Mouse (Mus musculus): ENCODE results near the gene Krt75. TPM values are rescaled to one million over a fixed set of nuclear protein-coding genes. Genes with fewer than 3 reads are reported as not detected.

Krt75 gene
- 0.07 and 0.08 TPM in 2 replicates for polyA plus RNA-seq (2015; fragmentation: Nextera tagmentation; extraction: Ambion mirVana)

- WGBS, result 77% methylated on average over 15 of the region's 15 CpGs
- H3K36me3 ChIP-seq (ENCODE audit: control insufficient read depth, insufficient read depth, low read length), result no peaks in the 10 kb centered on the region
- H3K4me1 ChIP-seq (ENCODE audit: control insufficient read depth, insufficient read depth, low read length), result no peaks in the 10 kb centered on the region
- no peak for ATAC-seq
- H3K4me2 ChIP-seq (ENCODE audit: low read length), result no peak within 1 kb of the TSS
- H3K9me3 ChIP-seq (replicated peaks; ENCODE audit: control insufficient read depth, low read length, poor library complexity, severe bottlenecking), result no peaks in the 10 kb centered on the region
- H3K9ac ChIP-seq (ENCODE audit: low read depth, low read length), result no peak within 1 kb of the TSS
- H3K27me3 ChIP-seq (ENCODE audit: control insufficient read depth, insufficient read depth, low read depth, low read length), result no peaks in the 10 kb centered on the region
- H3K27ac ChIP-seq (ENCODE audit: low read length), result no peak within 1 kb of the TSS
- no peak within 1 kb of the TSS for H3K4me3 ChIP-seq (ENCODE audit: low read depth, low read length)
Observed at GRCm38 (mm10) chr15:101573796-101574345, at the start of gene Krt75. Krt75 (minus strand) TSS chr15:101573904.

GRCm38 (mm10) chr15:101599123-101599522 is 25.4 kb upstream of the Krt75 start:
- H3K4me2 ChIP-seq (ENCODE audit: low read length), result no peak overlapping the region
- H3K4me3 ChIP-seq (ENCODE audit: low read depth, low read length), result no peak overlapping the region
- no peak for ATAC-seq
- H3K4me1 ChIP-seq (ENCODE audit: control insufficient read depth, insufficient read depth, low read length), result no peaks in the 10 kb centered on the region
- WGBS, result 60% methylated on average over 6 of the region's 6 CpGs
- H3K9me3 ChIP-seq (replicated peaks; ENCODE audit: control insufficient read depth, low read length, poor library complexity, severe bottlenecking), result no peaks in the 10 kb centered on the region
- no peaks in the 10 kb centered on the region for H3K27me3 ChIP-seq (ENCODE audit: control insufficient read depth, insufficient read depth, low read depth, low read length)
- H3K9ac ChIP-seq (ENCODE audit: low read depth, low read length), result no peak overlapping the region
- H3K36me3 ChIP-seq (ENCODE audit: control insufficient read depth, insufficient read depth, low read length), result no peaks in the 10 kb centered on the region
- no peak overlapping the region for H3K27ac ChIP-seq (ENCODE audit: low read length)

DNA sequence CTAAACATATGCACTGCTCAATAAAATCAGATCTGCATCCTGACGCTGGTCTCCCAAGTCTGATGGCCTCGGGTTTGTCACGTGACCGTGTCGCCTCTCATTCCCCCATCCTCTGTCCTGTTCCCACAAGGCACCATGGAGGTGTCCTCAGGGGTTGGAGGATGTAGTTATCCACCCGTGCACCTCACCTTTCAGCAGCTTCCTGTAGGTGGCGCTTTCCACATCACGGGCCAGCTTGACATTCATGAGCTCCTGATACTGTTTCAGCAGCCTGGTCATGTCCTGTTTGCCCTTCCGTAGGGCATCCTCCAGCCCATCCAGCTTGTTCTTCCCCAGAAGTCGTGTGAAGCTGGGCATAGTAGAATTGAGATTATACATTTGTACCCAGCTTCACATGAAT is 14.5 kb upstream of the Krt75 start:
- H3K9me3 ChIP-seq (replicated peaks; ENCODE audit: control insufficient read depth, low read length, poor library complexity, severe bottlenecking), result no peaks in the 10 kb centered on the region
- no peak for ATAC-seq
- H3K27me3 ChIP-seq (ENCODE audit: control insufficient read depth, insufficient read depth, low read depth, low read length), result no peaks in the 10 kb centered on the region
- no peak overlapping the region for H3K4me2 ChIP-seq (ENCODE audit: low read length)
- WGBS, result 80% methylated on average over 10 of the region's 10 CpGs
- H3K9ac ChIP-seq (ENCODE audit: low read depth, low read length), result no peak overlapping the region
- no peaks in the 10 kb centered on the region for H3K36me3 ChIP-seq (ENCODE audit: control insufficient read depth, insufficient read depth, low read length)
- H3K27ac ChIP-seq (ENCODE audit: low read length), result no peak overlapping the region
- no peak overlapping the region for H3K4me3 ChIP-seq (ENCODE audit: low read depth, low read length)
- no peaks in the 10 kb centered on the region for H3K4me1 ChIP-seq (ENCODE audit: control insufficient read depth, insufficient read depth, low read length)

GRCm38 (mm10) chr15:101584456-101584855 is 10.8 kb upstream of the Krt75 start:
- H3K27me3 ChIP-seq (ENCODE audit: control insufficient read depth, insufficient read depth, low read depth, low read length), result no peaks in the 10 kb centered on the region
- H3K36me3 ChIP-seq (ENCODE audit: control insufficient read depth, insufficient read depth, low read length), result no peaks in the 10 kb centered on the region
- H3K4me2 ChIP-seq (ENCODE audit: low read length), result no peak overlapping the region
- H3K4me1 ChIP-seq (ENCODE audit: control insufficient read depth, insufficient read depth, low read length), result no peaks in the 10 kb centered on the region
- ATAC-seq, result no peak
- H3K4me3 ChIP-seq (ENCODE audit: low read depth, low read length), result no peak overlapping the region
- no peak overlapping the region for H3K27ac ChIP-seq (ENCODE audit: low read length)
- H3K9ac ChIP-seq (ENCODE audit: low read depth, low read length), result no peak overlapping the region
- WGBS, result 61% methylated on average over 2 of the region's 2 CpGs
- no peaks in the 10 kb centered on the region for H3K9me3 ChIP-seq (replicated peaks; ENCODE audit: control insufficient read depth, low read length, poor library complexity, severe bottlenecking)

DNA sequence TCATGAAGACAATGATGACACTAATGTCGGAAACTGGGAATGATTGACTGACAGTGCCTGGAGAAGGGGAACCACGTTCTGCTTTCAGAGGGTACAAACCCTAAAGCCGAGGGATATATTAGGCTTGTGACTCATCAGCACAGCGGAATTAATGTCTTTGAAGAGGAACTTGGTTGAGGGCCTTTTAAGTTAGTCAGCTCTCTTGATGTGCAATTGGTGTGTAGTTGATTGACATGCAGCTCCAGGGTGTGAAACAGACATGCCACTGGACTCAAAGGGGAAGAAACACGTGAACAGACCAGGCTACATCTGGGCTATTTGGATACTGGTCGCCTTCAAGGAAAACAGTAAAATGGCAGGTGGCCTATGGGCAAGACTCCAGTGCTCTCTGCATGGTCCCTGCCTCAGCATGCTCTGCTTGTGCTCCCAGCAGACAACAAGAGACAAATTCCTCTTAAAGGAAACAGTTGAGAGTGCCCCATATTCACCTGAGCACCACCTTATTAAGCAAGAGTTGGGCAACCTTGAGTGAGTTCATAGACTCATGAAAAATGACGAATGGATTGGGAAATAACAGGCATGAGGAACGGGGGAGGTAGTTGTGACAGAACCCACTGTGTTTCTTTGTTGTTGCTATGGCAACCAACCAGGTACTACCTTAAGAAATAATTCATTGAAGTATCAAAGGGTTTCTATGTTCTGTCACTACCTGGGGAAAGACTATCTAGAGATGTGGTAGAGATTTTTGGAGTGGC is 9.7 kb upstream of the Krt75 start:
- Histone ChIP-seq H3K4me1 (ENCODE audit: control insufficient read depth, insufficient read depth, low read length) (no peaks in the 10 kb centered on the region), H3K4me3 (ENCODE audit: low read depth, low read length) (no peak overlapping the region), H3K27me3 (ENCODE audit: control insufficient read depth, insufficient read depth, low read depth, low read length) (no peaks in the 10 kb centered on the region), H3K9me3 (replicated peaks; ENCODE audit: control insufficient read depth, low read length, poor library complexity, severe bottlenecking) (no peaks in the 10 kb centered on the region), H3K9ac (ENCODE audit: low read depth, low read length) (no peak overlapping the region), H3K4me2 (ENCODE audit: low read length) (no peak overlapping the region), H3K36me3 (ENCODE audit: control insufficient read depth, insufficient read depth, low read length) (no peaks in the 10 kb centered on the region), H3K27ac (ENCODE audit: low read length) (no peak overlapping the region)
- WGBS, result 81% methylated on average over 8 of the region's 8 CpGs
- ATAC-seq, result no peak

- H3K27me3 ChIP-seq (ENCODE audit: control insufficient read depth, insufficient read depth, low read depth, low read length), result no peaks in the 10 kb centered on the region
- no peak overlapping the region for H3K9ac ChIP-seq (ENCODE audit: low read depth, low read length)
- H3K27ac ChIP-seq (ENCODE audit: low read length), result no peak overlapping the region
- no peaks in the 10 kb centered on the region for H3K9me3 ChIP-seq (replicated peaks; ENCODE audit: control insufficient read depth, low read length, poor library complexity, severe bottlenecking)
- 94% methylated on average over 3 of the region's 3 CpGs for WGBS
- H3K36me3 ChIP-seq (ENCODE audit: control insufficient read depth, insufficient read depth, low read length), result no peaks in the 10 kb centered on the region
- no peak overlapping the region for H3K4me2 ChIP-seq (ENCODE audit: low read length)
- no peak overlapping the region for H3K4me3 ChIP-seq (ENCODE audit: low read depth, low read length)
- no peaks in the 10 kb centered on the region for H3K4me1 ChIP-seq (ENCODE audit: control insufficient read depth, insufficient read depth, low read length)
- ATAC-seq, result no peak
Observed at GRCm38 (mm10) chr15:101581701-101582100, 8.0 kb upstream of the Krt75 start.

- no peak for ATAC-seq
- no peaks in the 10 kb centered on the region for H3K36me3 ChIP-seq (ENCODE audit: control insufficient read depth, insufficient read depth, low read length)
Observed at GRCm38 (mm10) chr15:101575506-101575905, 1.8 kb upstream of the Krt75 start.

DNA sequence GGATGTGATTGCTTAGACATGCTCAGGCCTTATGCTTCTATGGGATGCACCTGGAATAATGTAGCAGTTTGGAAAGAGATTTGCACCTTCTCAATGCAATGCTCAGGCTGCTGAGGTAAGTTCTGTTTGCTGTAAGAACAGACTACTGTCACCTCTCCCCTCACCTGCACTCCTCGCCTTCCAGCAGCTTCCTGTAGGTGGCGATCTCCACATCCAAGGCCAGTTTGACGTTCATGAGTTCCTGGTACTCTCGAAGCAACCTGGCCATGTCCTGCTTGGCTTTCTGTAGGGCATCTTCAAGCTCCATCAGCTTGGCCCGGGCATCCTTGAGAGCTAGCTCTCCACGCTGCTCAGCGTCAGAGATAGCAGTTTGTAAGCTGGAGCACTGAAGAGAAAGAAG is 5.9 kb downstream of the Krt75 start:
- no peaks in the 10 kb centered on the region for H3K9me3 ChIP-seq (replicated peaks; ENCODE audit: control insufficient read depth, low read length, poor library complexity, severe bottlenecking)
- H3K4me2 ChIP-seq (ENCODE audit: low read length), result no peak overlapping the region
- H3K9ac ChIP-seq (ENCODE audit: low read depth, low read length), result no peak overlapping the region
- H3K27ac ChIP-seq (ENCODE audit: low read length), result no peak overlapping the region
- no peak for ATAC-seq
- H3K4me3 ChIP-seq (ENCODE audit: low read depth, low read length), result no peak overlapping the region
- no peaks in the 10 kb centered on the region for H3K4me1 ChIP-seq (ENCODE audit: control insufficient read depth, insufficient read depth, low read length)
- 46% methylated on average over 7 of the region's 7 CpGs for WGBS
- no peaks in the 10 kb centered on the region for H3K36me3 ChIP-seq (ENCODE audit: control insufficient read depth, insufficient read depth, low read length)
- H3K27me3 ChIP-seq (ENCODE audit: control insufficient read depth, insufficient read depth, low read depth, low read length), result no peaks in the 10 kb centered on the region

More at GRCm38 (mm10) chr15:101575506-101575905, 1.8 kb upstream of the Krt75 start:
- no peak overlapping the region for H3K27ac ChIP-seq (ENCODE audit: low read length)
- no peak overlapping the region for H3K4me2 ChIP-seq (ENCODE audit: low read length)
- 83% methylated on average over 5 of the region's 5 CpGs for WGBS
- H3K4me3 ChIP-seq (ENCODE audit: low read depth, low read length), result no peak overlapping the region
- H3K9ac ChIP-seq (ENCODE audit: low read depth, low read length), result no peak overlapping the region
- H3K27me3 ChIP-seq (ENCODE audit: control insufficient read depth, insufficient read depth, low read depth, low read length), result no peaks in the 10 kb centered on the region
- H3K9me3 ChIP-seq (replicated peaks; ENCODE audit: control insufficient read depth, low read length, poor library complexity, severe bottlenecking), result no peaks in the 10 kb centered on the region
- no peaks in the 10 kb centered on the region for H3K4me1 ChIP-seq (ENCODE audit: control insufficient read depth, insufficient read depth, low read length)

- no peak within 1 kb of the TSS for H3K4me3 ChIP-seq (ENCODE audit: low read depth, low read length)
- no peak within 1 kb of the TSS for H3K9ac ChIP-seq (ENCODE audit: low read depth, low read length)
- WGBS, result 58% methylated on average over 5 of the region's 5 CpGs
- ATAC-seq, result no peak
- no peaks in the 10 kb centered on the region for H3K4me1 ChIP-seq (ENCODE audit: control insufficient read depth, insufficient read depth, low read length)
- no peaks in the 10 kb centered on the region for H3K27me3 ChIP-seq (ENCODE audit: control insufficient read depth, insufficient read depth, low read depth, low read length)
- no peak within 1 kb of the TSS for H3K4me2 ChIP-seq (ENCODE audit: low read length)
- H3K36me3 ChIP-seq (ENCODE audit: control insufficient read depth, insufficient read depth, low read length), result no peaks in the 10 kb centered on the region
- no peaks in the 10 kb centered on the region for H3K9me3 ChIP-seq (replicated peaks; ENCODE audit: control insufficient read depth, low read length, poor library complexity, severe bottlenecking)
- H3K27ac ChIP-seq (ENCODE audit: low read length), result no peak within 1 kb of the TSS
Observed at GRCm38 (mm10) chr15:101562850-101563249, 10.9 kb downstream of the Krt75 start, which contains the start of gene Krt90. Krt90 (minus strand) TSS chr15:101562950.

All from midbrain, embryonic 16.5 days (tissue).